Mouse (Mus musculus) heart, embryonic 16.5 days (tissue): ENCODE results near the gene Cdh23. TPM values are rescaled to one million over a fixed set of nuclear protein-coding genes. Genes with fewer than 3 reads are reported as not detected.

ENCODE experiments used
- ATAC-seq: fragments of 200-750 bp; cut with Nextera tagmentation; replicated peaks from 2 replicates; pipeline ENCODE4 v1.8.0; 2017; ENCODE audit warnings: moderate number of reproducible peaks; ENCODE audit not compliant: insufficient read depth, low FRiP score; ENCODE audit errors: extremely low read depth
- H3K27ac ChIP-seq: fragments of 300-500 bp; sonication (generic); 2 replicates; pipeline ENCODE4 v1.5.1; 2014; ENCODE audit warnings: mild to moderate bottlenecking, low read length, control low read depth, moderate library complexity
- H3K27me3 ChIP-seq: fragments of 300-500 bp; sonication (generic); 2 replicates; pipeline ENCODE4 v1.6.1; 2014; ENCODE audit warnings: low read length, mixed read lengths; ENCODE audit not compliant: control insufficient read depth, insufficient read depth
- H3K36me3 ChIP-seq: fragments of 300-500 bp; sonication (generic); 2 replicates; pipeline ENCODE4 v1.6.1; 2014; ENCODE audit not compliant: control insufficient read depth, insufficient read depth
- H3K4me1 ChIP-seq: fragments of 300-500 bp; sonication (generic); 2 replicates; pipeline ENCODE4 v1.6.1; 2014; ENCODE audit warnings: low read length, mixed read lengths; ENCODE audit not compliant: control insufficient read depth, insufficient read depth
- H3K4me2 ChIP-seq: fragments of 300-500 bp; sonication (generic); 2 replicates; pipeline ENCODE4 v1.6.1; 2014; ENCODE audit warnings: low read depth, mild to moderate bottlenecking, control low read depth, low read length
- H3K4me3 ChIP-seq: fragments of 300-500 bp; sonication (generic); 2 replicates; pipeline ENCODE4 v1.5.1; 2014; ENCODE audit warnings: mild to moderate bottlenecking, control low read depth, low read length
- H3K9ac ChIP-seq: fragments of 300-500 bp; sonication (generic); 2 replicates; pipeline ENCODE4 v1.6.1; 2014; ENCODE audit warnings: low read length, control low read depth
- H3K9me3 ChIP-seq: fragments of 300-500 bp; sonication (generic); replicated peaks from 2 replicates; pipeline ENCODE4 v1.6.1; 2016; ENCODE audit warnings: low read length; ENCODE audit not compliant: control insufficient read depth
- WGBS: fragments of 180-500 bp; shearing (Covaris S2); extraction: QIAGEN DNeasy Blood & Tissue Kit; methylation state at CpG from one replicate; pipeline ENCODE4 v1.1.7; 2014; 5-methylcytosine and 5-hydroxymethylcytosine counted together
- polyA plus RNA-seq: library from polyadenylated mRNA; unstranded; fragments of >200 nt; fragmentation: Nextera tagmentation; extraction: Ambion mirVana; gene quantifications from 2 replicates; pipeline ENCODE4 v1.2.1, GENCODE M21; 2015

Gene Cdh23
- polyA plus RNA-seq, 1 experiment from 2014 or later: 1.3 TPM

GRCm38 (mm10) chr10:60344111-60344510, 352.2 kb downstream of the Cdh23 start:
- H3K4me1 ChIP-seq: peaks cover 5% of the 10 kb centered on the region; the same call in 1 of the 2 replicates

GRCm38 (mm10) chr10:60341528-60341927, 354.8 kb downstream of the Cdh23 start:
- Histone ChIP-seq H3K36me3 (no peaks in the 10 kb centered on the region), H3K9me3 (no peaks in the 10 kb centered on the region), H3K4me1 (peaks cover 4% of the 10 kb centered on the region; the same call in 1 of the 2 replicates), H3K27me3 (no peaks in the 10 kb centered on the region), H3K9ac (no peak overlapping the region), H3K4me2 (no peak overlapping the region), H3K4me3 (no peak overlapping the region), H3K27ac (no peak overlapping the region)
- ATAC-seq: no peak
- WGBS: 65% methylated on average over 9 of the region's 9 CpGs

More at GRCm38 (mm10) chr10:60344111-60344510, 352.2 kb downstream of the Cdh23 start:
- Histone ChIP-seq H3K27ac (no peak overlapping the region), H3K4me2 (no peak overlapping the region), H3K9ac (no peak overlapping the region), H3K27me3 (no peaks in the 10 kb centered on the region), H3K36me3 (no peaks in the 10 kb centered on the region), H3K4me3 (no peak overlapping the region), H3K9me3 (no peaks in the 10 kb centered on the region)
- ATAC-seq: no peak
- 71% methylated on average over 3 of the region's 3 CpGs for WGBS

GRCm38 (mm10) chr10:60335021-60335420, 361.3 kb downstream of the Cdh23 start:
- Histone ChIP-seq H3K9ac (no peak overlapping the region), H3K27me3 (no peaks in the 10 kb centered on the region), H3K27ac (no peak overlapping the region), H3K4me3 (no peak overlapping the region), H3K4me2 (no peak overlapping the region), H3K36me3 (no peaks in the 10 kb centered on the region), H3K4me1 (no peaks in the 10 kb centered on the region; the same call in 1 of the 2 replicates), H3K9me3 (no peaks in the 10 kb centered on the region)
- WGBS: 94% methylated on average over 4 of the region's 4 CpGs
- ATAC-seq: no peak

GRCm38 (mm10) chr10:60334583-60334982, 361.7 kb downstream of the Cdh23 start:
- Histone ChIP-seq H3K4me1 (peaks cover 2% of the 10 kb centered on the region; the same call in 1 of the 2 replicates), H3K4me3 (no peak overlapping the region), H3K9me3 (no peaks in the 10 kb centered on the region), H3K27me3 (no peaks in the 10 kb centered on the region), H3K27ac (no peak overlapping the region), H3K9ac (no peak overlapping the region), H3K36me3 (no peaks in the 10 kb centered on the region), H3K4me2 (no peak overlapping the region)
- no peak for ATAC-seq
- 47% methylated on average over 7 of the region's 7 CpGs for WGBS

- Histone ChIP-seq H3K27ac (no peak overlapping the region), H3K9ac (no peak overlapping the region), H3K4me1 (peaks cover 4% of the 10 kb centered on the region; the same call in 1 of the 2 replicates), H3K9me3 (no peaks in the 10 kb centered on the region), H3K27me3 (no peaks in the 10 kb centered on the region), H3K4me2 (no peak overlapping the region), H3K4me3 (no peak overlapping the region), H3K36me3 (no peaks in the 10 kb centered on the region)
- no peak for ATAC-seq
- 42% methylated on average over 11 of the region's 11 CpGs for WGBS
Measured at GRCm38 (mm10) chr10:60328963-60329650, 367.2 kb downstream of the Cdh23 start.

GRCm38 (mm10) chr10:60316166-60316565, 380.1 kb downstream of the Cdh23 start:
- H3K4me1 ChIP-seq: no peaks in the 10 kb centered on the region
- no peak overlapping the region for H3K4me3 ChIP-seq
- no peak overlapping the region for H3K4me2 ChIP-seq
- no peaks in the 10 kb centered on the region for H3K9me3 ChIP-seq
- WGBS: 88% methylated on average over 4 of the region's 4 CpGs
- no peaks in the 10 kb centered on the region for H3K36me3 ChIP-seq
- no peak overlapping the region for H3K9ac ChIP-seq
- H3K27me3 ChIP-seq: no peaks in the 10 kb centered on the region
- ATAC-seq: no peak
- no peak overlapping the region for H3K27ac ChIP-seq

GRCm38 (mm10) chr10:60313606-60314005, 382.7 kb downstream of the Cdh23 start:
- H3K4me1 ChIP-seq: no peaks in the 10 kb centered on the region
- H3K27ac ChIP-seq: no peak overlapping the region
- H3K4me2 ChIP-seq: no peak overlapping the region
- no peaks in the 10 kb centered on the region for H3K36me3 ChIP-seq
- H3K4me3 ChIP-seq: no peak overlapping the region
- 74% methylated on average over 5 of the region's 5 CpGs for WGBS
- no peaks in the 10 kb centered on the region for H3K27me3 ChIP-seq
- H3K9ac ChIP-seq: no peak overlapping the region
- H3K9me3 ChIP-seq: no peaks in the 10 kb centered on the region
- ATAC-seq: no peak

GRCm38 (mm10) chr10:60310629-60311028, 385.7 kb downstream of the Cdh23 start:
- H3K9me3 ChIP-seq: no peaks in the 10 kb centered on the region
- WGBS: 87% methylated on average over 13 of the region's 13 CpGs
- H3K27me3 ChIP-seq: no peaks in the 10 kb centered on the region
- H3K27ac ChIP-seq: no peak overlapping the region
- no peaks in the 10 kb centered on the region for H3K36me3 ChIP-seq
- H3K4me3 ChIP-seq: no peak overlapping the region
- no peak overlapping the region for H3K9ac ChIP-seq
- no peak for ATAC-seq
- H3K4me2 ChIP-seq: no peak overlapping the region
- no peaks in the 10 kb centered on the region for H3K4me1 ChIP-seq

- H3K36me3 ChIP-seq: peaks cover 24% of the 10 kb centered on the region
- H3K4me2 ChIP-seq: no peak overlapping the region
- no peaks in the 10 kb centered on the region for H3K4me1 ChIP-seq
- no peak overlapping the region for H3K4me3 ChIP-seq
- no peak overlapping the region for H3K9ac ChIP-seq
- peak; percentile 66 for ATAC-seq
- H3K9me3 ChIP-seq: no peaks in the 10 kb centered on the region
- no peaks in the 10 kb centered on the region for H3K27me3 ChIP-seq
- H3K27ac ChIP-seq: no peak overlapping the region
- 61% methylated on average over 15 of the region's 15 CpGs for WGBS
Measured at GRCm38 (mm10) chr10:60304854-60305628, 391.2 kb downstream of the Cdh23 start.
